Mouse (Mus musculus) brain, embryonic 14.5 days (tissue): ENCODE measurements around the gene Med12l. TPM values are rescaled to one million over a fixed set of nuclear protein-coding genes. Genes with fewer than 3 reads are reported as not detected.
A peak's percentile ranks its signal among the peaks of the same experiment; 100 is the strongest.

Experiments used
- DNase-seq: peaks from one replicate; pipeline ENCODE4 v3.0.0-alpha.2; 2011; ENCODE audit warnings: low read depth
- CTCF ChIP-seq: fragments of 200-500 bp; IDR thresholded peaks from 2 replicates; pipeline ENCODE4 v1.5.1; 2012; ENCODE audit warnings: inconsistent platforms, mild to moderate bottlenecking, moderate library complexity, borderline replicate concordance; ENCODE audit not compliant: insufficient read depth, insufficient read length; ENCODE audit errors: extremely low read depth
- POLR2A ChIP-seq: fragments of 200-500 bp; IDR thresholded peaks from 2 replicates; pipeline ENCODE4 v1.6.1; 2012; ENCODE audit warnings: mild to moderate bottlenecking, inconsistent platforms, borderline replicate concordance; ENCODE audit not compliant: poor library complexity, insufficient read depth, insufficient read length, severe bottlenecking; ENCODE audit errors: extremely low read depth
- polyA plus RNA-seq: library from polyadenylated mRNA; depleted of rRNA; stranded (reverse); fragments of >200 nt; gene quantifications from 2 replicates; pipeline ENCODE4 v1.2.3, GENCODE M21; 2012

Med12l gene
- polyA plus RNA-seq, 1 experiment: 12.3 TPM

DNA sequence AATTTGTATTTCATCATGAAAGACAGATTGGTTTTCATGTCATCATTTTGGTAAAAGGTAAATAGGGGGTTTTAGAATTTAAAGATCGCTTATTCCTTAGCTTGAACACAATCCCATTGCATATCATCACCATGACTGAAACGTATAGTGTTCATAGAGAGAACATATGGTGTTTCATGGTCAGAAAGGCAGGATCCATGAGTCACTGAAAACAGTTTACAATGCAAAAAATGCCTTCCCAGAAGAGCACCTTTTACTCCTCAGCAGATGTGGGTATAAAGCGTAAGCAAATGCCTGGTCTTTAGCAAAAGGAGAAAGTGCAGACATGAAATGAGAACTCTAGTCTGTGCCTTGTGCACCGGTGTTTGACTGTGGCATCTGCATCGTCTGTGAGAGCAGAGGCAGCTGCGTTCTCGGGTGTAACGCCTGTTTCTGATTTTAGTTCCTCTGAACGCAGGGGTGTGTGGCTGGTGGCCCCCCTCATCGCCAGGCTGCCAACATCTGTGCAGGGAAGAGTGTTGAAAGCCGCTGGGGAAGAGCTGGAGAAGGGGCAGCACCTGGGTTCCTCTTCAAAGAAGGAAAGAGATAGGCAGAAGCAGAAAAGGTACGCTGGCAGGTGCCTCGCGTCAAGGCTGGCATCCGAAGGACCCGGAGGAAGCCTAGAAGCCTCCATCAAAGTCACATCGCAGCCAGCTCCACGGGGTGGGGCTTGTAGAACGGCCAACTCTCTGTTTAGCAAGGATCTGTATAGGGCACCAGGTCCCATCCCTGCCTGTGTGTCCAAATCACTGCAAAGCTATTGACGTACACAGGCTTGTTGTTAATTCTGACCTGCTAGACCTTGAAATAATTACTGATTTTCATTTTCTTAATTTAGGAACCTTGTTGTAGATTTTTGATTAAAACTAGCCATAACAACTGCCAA lies 252.4 kb downstream of the Med12l start:
- no peak for TF ChIP-seq CTCF
- TF ChIP-seq POLR2A: no peak

GRCm38 (mm10) chr3:59260745-59261144 lies 255.1 kb downstream of the Med12l start:
- TF ChIP-seq CTCF (no peak), POLR2A (no peak)
- no peak for DNase-seq

More for the DNA sequence above, 252.4 kb downstream of the Med12l start:
- no peak for DNase-seq

- TF ChIP-seq CTCF: no peak
- TF ChIP-seq POLR2A: no peak
These were observed 256.3 kb downstream of the Med12l start for GRCm38 (mm10) chr3:59261709-59262472.

GRCm38 (mm10) chr3:59262704-59263103 lies 257.1 kb downstream of the Med12l start, which contains the start of gene P2ry12:
P2ry12 (minus strand) TSS chr3:59262871.
- DNase-seq: peak; percentile 74
- TF ChIP-seq POLR2A: no peak
- no peak for TF ChIP-seq CTCF

More at GRCm38 (mm10) chr3:59261709-59262472, 256.3 kb downstream of the Med12l start:
- peak; percentile 56 for DNase-seq

- DNase-seq: no peak
- TF ChIP-seq CTCF (no peak), POLR2A (no peak)
These were observed 257.8 kb downstream of the Med12l start for GRCm38 (mm10) chr3:59263417-59263816.

DNA sequence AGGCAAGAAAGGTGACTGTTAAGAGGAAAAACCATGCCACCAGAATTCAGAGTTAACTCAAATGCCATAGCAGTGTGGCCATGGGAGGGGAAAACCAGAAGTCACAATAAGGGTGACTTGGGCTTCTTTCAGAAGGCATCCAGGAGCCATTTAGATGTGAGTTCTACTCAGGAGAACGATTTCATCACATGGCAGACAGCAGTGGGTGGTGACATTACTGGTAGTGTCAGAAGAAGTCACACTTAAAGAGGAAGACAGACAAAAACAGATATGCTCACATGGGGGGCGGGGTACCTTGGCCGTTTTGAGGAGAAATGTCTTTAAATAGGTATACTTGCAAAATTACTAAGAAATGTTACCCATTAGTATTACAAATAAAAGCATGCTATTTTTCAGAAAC lies 258.4 kb downstream of the Med12l start:
- no peak for DNase-seq
- no peak for TF ChIP-seq CTCF
- no peak for TF ChIP-seq POLR2A

GRCm38 (mm10) chr3:59270811-59271210 lies 265.2 kb downstream of the Med12l start:
- TF ChIP-seq POLR2A (no peak), CTCF (no peak)
- DNase-seq: no peak

DNA sequence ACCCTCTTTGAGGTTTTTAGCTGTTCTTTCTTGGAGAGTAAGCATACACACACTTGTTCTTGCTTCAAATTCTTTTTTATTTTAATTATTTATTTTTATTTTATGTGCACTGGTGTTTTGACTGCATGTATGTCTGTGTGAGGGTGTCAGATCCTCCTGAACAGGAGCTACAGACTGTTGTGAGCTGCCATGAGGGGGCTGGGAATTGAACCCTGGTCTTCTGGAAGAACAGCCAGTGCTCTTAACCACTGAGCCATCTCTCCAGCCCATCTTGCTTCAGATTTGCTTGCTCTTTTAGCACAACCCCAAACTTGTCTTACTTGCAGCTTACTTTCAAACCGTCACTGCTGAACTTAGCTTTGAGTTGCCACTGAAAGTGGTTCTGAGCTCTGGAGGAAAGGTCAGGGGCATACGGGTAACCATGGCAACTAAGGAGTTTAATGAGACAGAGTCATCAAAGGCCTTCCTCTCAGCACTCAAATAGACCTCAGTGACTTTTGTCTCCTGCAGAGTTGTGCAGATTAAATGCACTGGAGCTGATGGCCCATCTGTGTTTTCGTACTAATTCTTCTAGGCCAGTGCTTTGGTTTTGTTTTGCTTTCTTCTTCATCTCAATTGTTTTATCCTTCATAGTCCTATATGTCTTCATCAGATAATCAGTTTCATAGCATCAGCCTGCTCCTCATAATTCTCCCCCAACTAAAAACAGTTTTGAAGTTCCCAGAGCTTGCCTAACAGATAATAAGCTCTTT lies 272.1 kb downstream of the Med12l start:
- TF ChIP-seq POLR2A (no peak), CTCF (no peak)
- DNase-seq: peak; percentile 62

DNA sequence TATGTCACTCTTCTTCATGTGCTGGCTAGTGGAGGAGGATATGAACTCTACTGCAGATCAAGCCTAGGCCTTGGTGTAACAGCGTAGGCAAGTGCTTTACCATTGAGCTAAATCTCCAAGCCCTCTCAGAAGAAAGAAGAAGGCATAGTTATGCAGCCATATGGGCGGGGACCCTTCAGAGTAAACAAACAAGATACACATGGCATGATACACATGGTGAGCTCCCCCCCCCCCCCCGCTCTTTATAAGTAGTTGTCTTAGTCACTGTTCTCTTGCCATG lies 272.6 kb downstream of the Med12l start:
- DNase-seq: no peak
- no peak for TF ChIP-seq POLR2A
- TF ChIP-seq CTCF: no peak

GRCm38 (mm10) chr3:59278620-59279019 lies 273.0 kb downstream of the Med12l start:
- TF ChIP-seq POLR2A: no peak
- no peak for TF ChIP-seq CTCF
- DNase-seq: no peak

GRCm38 (mm10) chr3:59290551-59290950 lies 284.9 kb downstream of the Med12l start:
- no peak for TF ChIP-seq POLR2A
- TF ChIP-seq CTCF: no peak
- DNase-seq: no peak

GRCm38 (mm10) chr3:59293437-59294199 lies 288.0 kb downstream of the Med12l start:
- no peak for TF ChIP-seq CTCF
- DNase-seq: peak; percentile 5
